Mouse (Mus musculus): Measurements from ENCODE around the gene Alkbh3. TPM values are rescaled to one million over a fixed set of nuclear protein-coding genes. Genes with fewer than 3 reads are reported as not detected.

Alkbh3 gene
- polyA plus RNA-seq (2015; fragmentation: Nextera tagmentation; extraction: Ambion mirVana), result 44.4 and 47.2 TPM in 2 replicates

GRCm38 (mm10) chr2:94010335-94011291 is at the start of gene Alkbh3:
Gene Alkbh3 (minus strand): TSS chr2:94010807.
- Histone ChIP-seq H3K4me2 (peak within 1 kb of the TSS; percentile 66), H3K36me3 (peaks cover 26% of the 10 kb centered on the region), H3K9ac (replicated peaks) (peak within 1 kb of the TSS; percentile 80), H3K27ac (replicated peaks) (peak within 1 kb of the TSS; percentile 51; the same call in 1 of the 2 replicates), H3K4me1 (peaks cover 22% of the 10 kb centered on the region), H3K9me3 (replicated peaks) (no peaks in the 10 kb centered on the region), H3K27me3 (replicated peaks) (no peaks in the 10 kb centered on the region), H3K4me3 (replicated peaks) (peak within 1 kb of the TSS; percentile 77)
- ATAC-seq (ENCODE audit: low FRiP score), result peak; percentile 99
- WGBS, result 6% methylated on average over 47 of the region's 47 CpGs

GRCm38 (mm10) chr2:94059459-94059858 is 48.9 kb upstream of the Alkbh3 start:
- Histone ChIP-seq H3K9ac (replicated peaks) (no peak overlapping the region), H3K4me1 (no peaks in the 10 kb centered on the region), H3K9me3 (replicated peaks) (no peaks in the 10 kb centered on the region), H3K4me3 (replicated peaks) (no peak overlapping the region), H3K27me3 (replicated peaks) (no peaks in the 10 kb centered on the region), H3K4me2 (no peak overlapping the region), H3K36me3 (no peaks in the 10 kb centered on the region), H3K27ac (replicated peaks) (no peak overlapping the region)
- WGBS, result 85% methylated on average over 5 of the region's 5 CpGs
- ATAC-seq (ENCODE audit: low FRiP score), result no peak

- Histone ChIP-seq H3K27ac (replicated peaks) (no peak overlapping the region), H3K4me1 (peaks cover 3% of the 10 kb centered on the region), H3K9me3 (replicated peaks) (no peaks in the 10 kb centered on the region), H3K4me2 (no peak overlapping the region), H3K27me3 (replicated peaks) (no peaks in the 10 kb centered on the region), H3K36me3 (no peaks in the 10 kb centered on the region), H3K4me3 (replicated peaks) (no peak overlapping the region), H3K9ac (replicated peaks) (no peak overlapping the region)
- peak; percentile 75 for ATAC-seq (ENCODE audit: low FRiP score)
These were observed 44.2 kb upstream of the Alkbh3 start for GRCm38 (mm10) chr2:94054813-94055212.

GRCm38 (mm10) chr2:94051952-94052351 is 41.3 kb upstream of the Alkbh3 start:
- Histone ChIP-seq H3K36me3 (no peaks in the 10 kb centered on the region), H3K9ac (replicated peaks) (no peak overlapping the region), H3K4me3 (replicated peaks) (no peak overlapping the region), H3K9me3 (replicated peaks) (no peaks in the 10 kb centered on the region), H3K27ac (replicated peaks) (no peak overlapping the region), H3K4me2 (no peak overlapping the region), H3K4me1 (peaks cover 21% of the 10 kb centered on the region), H3K27me3 (replicated peaks) (no peaks in the 10 kb centered on the region)
- WGBS, result 79% methylated on average over 5 of the region's 5 CpGs
- no peak for ATAC-seq (ENCODE audit: low FRiP score)

- WGBS, result 99% methylated on average over 3 of the region's 3 CpGs
- Histone ChIP-seq H3K36me3 (no peaks in the 10 kb centered on the region), H3K4me2 (no peak overlapping the region), H3K27me3 (replicated peaks) (no peaks in the 10 kb centered on the region), H3K9me3 (replicated peaks) (no peaks in the 10 kb centered on the region), H3K27ac (replicated peaks) (no peak overlapping the region), H3K9ac (replicated peaks) (no peak overlapping the region), H3K4me3 (replicated peaks) (no peak overlapping the region), H3K4me1 (peaks cover 21% of the 10 kb centered on the region)
- no peak for ATAC-seq (ENCODE audit: low FRiP score)
These were observed 40.3 kb upstream of the Alkbh3 start for GRCm38 (mm10) chr2:94050901-94051300.

GRCm38 (mm10) chr2:94049471-94050176 is 39.0 kb upstream of the Alkbh3 start:
- H3K4me3 ChIP-seq (replicated peaks), result no peak overlapping the region
- peaks cover 31% of the 10 kb centered on the region for H3K4me1 ChIP-seq
- no peaks in the 10 kb centered on the region for H3K9me3 ChIP-seq (replicated peaks)
- no peak overlapping the region for H3K9ac ChIP-seq (replicated peaks)
- no peaks in the 10 kb centered on the region for H3K27me3 ChIP-seq (replicated peaks)
- ATAC-seq (ENCODE audit: low FRiP score), result peak; percentile 67; the same call in 1 of the 2 replicates
- no peaks in the 10 kb centered on the region for H3K36me3 ChIP-seq
- WGBS, result 62% methylated on average over 5 of the region's 5 CpGs
- no peak overlapping the region for H3K4me2 ChIP-seq
- peak overlapping the region; percentile 51 for H3K27ac ChIP-seq (replicated peaks)

- H3K4me2 ChIP-seq, result no peak overlapping the region
- peak; percentile 30; the same call in 1 of the 2 replicates for ATAC-seq (ENCODE audit: low FRiP score)
- H3K9me3 ChIP-seq (replicated peaks), result no peaks in the 10 kb centered on the region
These were observed 38.3 kb upstream of the Alkbh3 start for GRCm38 (mm10) chr2:94048733-94049470.

GRCm38 (mm10) chr2:94048271-94048670 is 37.7 kb upstream of the Alkbh3 start:
- no peak overlapping the region for H3K4me2 ChIP-seq
- no peak overlapping the region for H3K9ac ChIP-seq (replicated peaks)
- H3K4me1 ChIP-seq, result peaks cover 38% of the 10 kb centered on the region
- H3K27ac ChIP-seq (replicated peaks), result peak overlapping the region; percentile 42
- no peak for ATAC-seq (ENCODE audit: low FRiP score)
- no peaks in the 10 kb centered on the region for H3K27me3 ChIP-seq (replicated peaks)
- no peaks in the 10 kb centered on the region for H3K36me3 ChIP-seq
- H3K4me3 ChIP-seq (replicated peaks), result no peak overlapping the region
- WGBS, result 45% methylated on average over 1 of the region's 1 CpGs
- H3K9me3 ChIP-seq (replicated peaks), result no peaks in the 10 kb centered on the region

More at GRCm38 (mm10) chr2:94048733-94049470, 38.3 kb upstream of the Alkbh3 start:
- Histone ChIP-seq H3K36me3 (no peaks in the 10 kb centered on the region), H3K27me3 (replicated peaks) (no peaks in the 10 kb centered on the region), H3K4me3 (replicated peaks) (no peak overlapping the region), H3K4me1 (peaks cover 34% of the 10 kb centered on the region), H3K9ac (replicated peaks) (no peak overlapping the region), H3K27ac (replicated peaks) (peak overlapping the region; percentile 42)
- 60% methylated on average over 5 of the region's 5 CpGs for WGBS

- Histone ChIP-seq H3K4me2 (no peak overlapping the region), H3K27ac (replicated peaks) (no peak overlapping the region), H3K4me3 (replicated peaks) (no peak overlapping the region), H3K36me3 (no peaks in the 10 kb centered on the region), H3K4me1 (peaks cover 41% of the 10 kb centered on the region), H3K9me3 (replicated peaks) (no peaks in the 10 kb centered on the region), H3K27me3 (replicated peaks) (no peaks in the 10 kb centered on the region), H3K9ac (replicated peaks) (no peak overlapping the region; the same call in 1 of the 2 replicates)
- WGBS, result 60% methylated on average over 6 of the region's 6 CpGs
- ATAC-seq (ENCODE audit: low FRiP score), result no peak
These were observed 34.9 kb upstream of the Alkbh3 start for GRCm38 (mm10) chr2:94045411-94046090.

GRCm38 (mm10) chr2:94044174-94044573 is 33.6 kb upstream of the Alkbh3 start:
- no peak overlapping the region for H3K9ac ChIP-seq (replicated peaks)
- H3K27me3 ChIP-seq (replicated peaks), result no peaks in the 10 kb centered on the region
- no peaks in the 10 kb centered on the region for H3K36me3 ChIP-seq
- ATAC-seq (ENCODE audit: low FRiP score), result no peak
- peaks cover 31% of the 10 kb centered on the region for H3K4me1 ChIP-seq
- H3K9me3 ChIP-seq (replicated peaks), result no peaks in the 10 kb centered on the region
- H3K4me2 ChIP-seq, result no peak overlapping the region
- 80% methylated on average over 2 of the region's 2 CpGs for WGBS
- H3K27ac ChIP-seq (replicated peaks), result 0 out of 2 replicates have a peak overlapping the region, but pooled peaks have one; percentile 28
- no peak overlapping the region for H3K4me3 ChIP-seq (replicated peaks)

GRCm38 (mm10) chr2:94043662-94044061 is 33.1 kb upstream of the Alkbh3 start:
- no peaks in the 10 kb centered on the region for H3K27me3 ChIP-seq (replicated peaks)
- no peak overlapping the region for H3K4me2 ChIP-seq
- no peaks in the 10 kb centered on the region for H3K36me3 ChIP-seq
- no peak overlapping the region for H3K9ac ChIP-seq (replicated peaks)
- H3K27ac ChIP-seq (replicated peaks), result no peak overlapping the region; the same call in 1 of the 2 replicates
- ATAC-seq (ENCODE audit: low FRiP score), result peak; percentile 58
- peaks cover 26% of the 10 kb centered on the region for H3K4me1 ChIP-seq
- WGBS, result 29% methylated on average over 5 of the region's 5 CpGs
- no peaks in the 10 kb centered on the region for H3K9me3 ChIP-seq (replicated peaks)
- no peak overlapping the region for H3K4me3 ChIP-seq (replicated peaks)
